Mouse (Mus musculus): ENCODE results near the gene Cacfd1. TPM values are rescaled to one million over a fixed set of nuclear protein-coding genes. Genes with fewer than 3 reads are reported as not detected.

Cacfd1 gene
- 98.5 and 103 TPM in 2 replicates for polyA plus RNA-seq (2015; fragmentation: Nextera tagmentation; extraction: Ambion mirVana)

DNA sequence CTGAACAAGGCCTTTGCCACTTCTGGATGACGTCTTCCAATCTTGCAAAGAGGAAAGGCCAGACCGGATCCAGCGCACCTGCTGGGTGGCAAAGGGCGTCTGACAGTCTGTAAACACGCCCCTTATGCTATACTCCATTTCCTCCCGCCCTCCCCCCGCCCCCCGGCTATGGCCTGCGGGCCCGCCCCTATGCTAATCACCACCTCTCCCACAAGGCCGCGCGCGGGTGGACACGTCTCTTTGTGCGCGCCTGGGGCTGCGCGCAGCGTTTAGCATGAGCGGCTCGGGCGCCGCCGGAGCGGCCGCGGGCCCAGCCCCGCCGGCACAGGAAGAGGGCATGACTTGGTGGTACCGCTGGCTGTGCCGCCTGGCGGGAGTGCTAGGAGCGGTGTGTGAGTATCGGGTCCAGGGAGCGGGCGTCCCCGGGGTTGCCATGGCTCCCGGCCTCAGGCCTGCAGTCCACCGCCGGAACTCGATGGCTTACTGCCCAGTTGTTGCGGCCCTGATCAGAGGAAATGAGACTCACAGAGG is at the start of gene Cacfd1:
Gene Cacfd1 (plus strand): TSS at position 213 of the 531 bp plus-strand sequence.
- H3K27me3 ChIP-seq (replicated peaks), result no peaks in the 10 kb centered on the region
- peak within 1 kb of the TSS; percentile 85 for H3K4me2 ChIP-seq
- peak within 1 kb of the TSS; percentile 92 for H3K4me3 ChIP-seq (replicated peaks)
- H3K4me1 ChIP-seq, result peaks cover 30% of the 10 kb centered on the region
- 0% methylated on average over 40 of the region's 43 CpGs for WGBS
- no peaks in the 10 kb centered on the region for H3K9me3 ChIP-seq (replicated peaks)
- peak within 1 kb of the TSS; percentile 95 for H3K9ac ChIP-seq (replicated peaks)
- peaks cover 16% of the 10 kb centered on the region for H3K36me3 ChIP-seq
- peak within 1 kb of the TSS; percentile 92 for H3K27ac ChIP-seq (replicated peaks)
- peak; percentile 96 for ATAC-seq (ENCODE audit: low FRiP score)

DNA sequence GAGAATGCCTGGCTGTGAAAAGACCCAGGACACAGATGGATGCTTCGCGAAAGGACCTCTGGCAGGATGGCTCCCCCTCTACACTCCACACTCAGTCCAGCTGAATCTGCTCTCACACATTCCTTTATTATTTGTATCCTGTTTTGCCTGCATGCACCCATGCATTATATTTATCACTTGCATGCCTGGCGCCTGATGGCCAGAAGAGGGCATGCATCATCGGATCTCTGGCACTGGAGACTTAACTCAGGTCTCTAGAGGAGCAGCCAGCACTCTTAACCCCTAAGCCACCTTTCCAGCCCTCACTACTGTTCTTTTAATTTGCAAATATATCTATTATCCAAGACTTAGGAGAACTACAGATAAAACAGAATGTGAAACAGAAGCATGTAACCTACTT is 49.0 kb upstream of the Cacfd1 start:
- no peak overlapping the region for H3K27ac ChIP-seq (replicated peaks)
- H3K9me3 ChIP-seq (replicated peaks), result no peaks in the 10 kb centered on the region
- H3K4me2 ChIP-seq, result no peak overlapping the region
- WGBS, result 74% methylated on average over 4 of the region's 4 CpGs
- H3K4me1 ChIP-seq, result peaks cover 37% of the 10 kb centered on the region
- H3K27me3 ChIP-seq (replicated peaks), result no peaks in the 10 kb centered on the region
- no peak overlapping the region; the same call in none of the 2 replicates for H3K9ac ChIP-seq (replicated peaks)
- no peak for ATAC-seq (ENCODE audit: low FRiP score)
- peaks cover 47% of the 10 kb centered on the region for H3K36me3 ChIP-seq
- H3K4me3 ChIP-seq (replicated peaks), result no peak overlapping the region

DNA sequence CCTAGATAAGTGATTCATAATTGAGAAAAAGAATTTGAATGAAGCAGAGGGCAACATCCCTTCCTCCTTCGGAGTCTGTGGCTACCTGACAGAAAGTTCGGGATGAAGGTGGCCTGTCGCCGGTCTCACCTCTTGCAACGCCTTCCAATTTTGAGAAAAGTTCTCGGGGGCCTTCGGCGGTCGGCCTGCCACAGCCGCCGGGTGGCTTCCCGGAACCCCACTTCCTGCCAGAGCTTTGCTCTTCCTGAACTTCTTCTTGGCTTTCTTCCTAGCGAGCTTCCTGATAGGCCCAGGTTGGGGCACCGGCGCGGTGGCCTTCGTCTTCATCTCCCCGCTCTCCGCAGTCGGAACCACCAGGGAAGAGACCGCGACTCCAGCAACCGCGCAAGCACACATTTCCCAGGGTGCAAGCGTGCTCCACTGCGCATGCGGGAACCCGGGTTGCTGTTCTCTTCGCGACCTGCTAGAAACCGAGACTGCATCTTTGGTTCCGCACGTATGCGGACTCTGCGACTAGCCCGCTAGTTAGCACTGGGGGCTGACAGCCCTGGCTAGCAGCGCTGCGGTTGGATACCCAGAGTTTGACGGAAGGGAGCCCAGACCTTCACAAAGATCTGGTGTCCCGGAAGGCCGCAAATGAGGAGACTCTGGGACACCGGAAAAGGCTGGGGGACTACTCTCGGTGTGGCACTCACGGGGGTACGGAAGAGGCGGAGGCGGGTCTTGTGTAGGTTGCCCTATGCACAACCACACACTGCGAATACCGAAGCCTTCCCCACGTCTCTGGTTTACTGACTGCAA is 45.6 kb upstream of the Cacfd1 start, which contains the start of gene Rexo4:
Gene Rexo4 (minus strand): TSS at position 464 of the 801 bp plus-strand sequence.
- under 1% methylated on average over 50 of the region's 50 CpGs for WGBS
- Histone ChIP-seq H3K4me2 (peak within 1 kb of the TSS; percentile 62), H3K4me1 (peaks cover 37% of the 10 kb centered on the region), H3K9me3 (replicated peaks) (no peaks in the 10 kb centered on the region), H3K4me3 (replicated peaks) (peak within 1 kb of the TSS; percentile 59), H3K27me3 (replicated peaks) (no peaks in the 10 kb centered on the region), H3K9ac (replicated peaks) (peak within 1 kb of the TSS; percentile 61), H3K27ac (replicated peaks) (peak within 1 kb of the TSS; percentile 95), H3K36me3 (peaks cover 14% of the 10 kb centered on the region)
- ATAC-seq (ENCODE audit: low FRiP score), result peak; percentile 96

DNA sequence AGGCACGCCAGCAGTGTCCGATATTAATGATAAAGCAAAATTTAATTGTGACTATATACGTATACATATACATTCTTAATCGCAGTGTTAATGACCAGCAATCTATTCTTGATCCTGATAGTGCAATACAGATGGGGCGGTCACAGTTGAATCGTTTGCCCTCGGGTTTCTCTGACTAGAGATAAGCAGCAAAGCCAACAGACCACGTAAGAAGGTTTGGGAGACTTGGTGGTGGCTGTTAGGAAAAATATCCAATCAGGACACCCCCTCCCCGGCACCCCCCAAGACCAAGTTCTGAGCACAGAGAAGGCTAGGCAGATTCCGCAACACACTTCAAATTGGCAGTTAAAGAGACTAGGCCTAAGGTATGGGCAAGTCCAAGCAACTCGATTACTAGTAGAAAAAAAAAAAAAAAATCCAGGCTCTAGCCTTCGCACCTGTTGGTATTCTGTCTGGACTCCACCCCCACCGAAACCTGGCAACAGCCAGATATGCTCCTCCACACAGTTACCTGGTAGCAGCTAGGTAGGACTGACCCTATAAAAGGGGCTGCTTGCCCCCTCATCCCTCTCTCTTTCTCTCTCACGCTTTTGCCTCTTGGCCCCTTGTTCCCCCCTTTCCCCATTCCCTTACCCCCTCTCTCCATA is 44.9 kb upstream of the Cacfd1 start:
- Histone ChIP-seq H3K4me3 (replicated peaks) (peak overlapping the region; percentile 59), H3K36me3 (peaks cover 10% of the 10 kb centered on the region), H3K9me3 (replicated peaks) (no peaks in the 10 kb centered on the region), H3K27me3 (replicated peaks) (no peaks in the 10 kb centered on the region), H3K9ac (replicated peaks) (peak overlapping the region; percentile 61), H3K4me2 (peak overlapping the region; percentile 62), H3K27ac (replicated peaks) (peak overlapping the region; percentile 95), H3K4me1 (peaks cover 37% of the 10 kb centered on the region)
- ATAC-seq (ENCODE audit: low FRiP score), result peak; percentile 2; the same call in 1 of the 2 replicates
- 16% methylated on average over 14 of the region's 14 CpGs for WGBS

DNA sequence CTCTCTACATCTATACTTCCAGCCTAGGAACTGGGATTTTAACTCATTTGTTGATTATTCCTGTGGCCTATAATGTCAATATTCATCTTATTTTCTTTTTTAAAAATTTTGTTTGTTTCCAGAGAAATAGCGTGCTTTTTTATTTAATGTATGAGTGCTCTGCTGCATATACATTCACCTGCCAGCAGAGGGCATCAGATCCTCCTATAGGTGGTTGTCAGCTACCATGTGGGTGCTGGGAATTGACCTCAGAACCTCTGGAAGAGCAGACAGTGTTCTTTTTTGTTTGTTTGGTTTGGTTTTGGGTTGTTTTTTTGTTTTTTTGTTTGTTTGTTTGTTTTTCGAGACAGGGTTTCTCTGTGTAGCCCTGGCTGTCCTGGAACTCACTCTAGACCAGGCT is 42.5 kb upstream of the Cacfd1 start:
- Histone ChIP-seq H3K36me3 (no peaks in the 10 kb centered on the region; the same call in 1 of the 2 replicates), H3K27me3 (replicated peaks) (no peaks in the 10 kb centered on the region), H3K4me2 (no peak overlapping the region), H3K27ac (replicated peaks) (no peak overlapping the region), H3K9me3 (replicated peaks) (no peaks in the 10 kb centered on the region), H3K4me1 (peaks cover 17% of the 10 kb centered on the region), H3K4me3 (replicated peaks) (no peak overlapping the region), H3K9ac (replicated peaks) (no peak overlapping the region)
- no peak for ATAC-seq (ENCODE audit: low FRiP score)
- 76% methylated on average over 2 of the region's 2 CpGs for WGBS

DNA sequence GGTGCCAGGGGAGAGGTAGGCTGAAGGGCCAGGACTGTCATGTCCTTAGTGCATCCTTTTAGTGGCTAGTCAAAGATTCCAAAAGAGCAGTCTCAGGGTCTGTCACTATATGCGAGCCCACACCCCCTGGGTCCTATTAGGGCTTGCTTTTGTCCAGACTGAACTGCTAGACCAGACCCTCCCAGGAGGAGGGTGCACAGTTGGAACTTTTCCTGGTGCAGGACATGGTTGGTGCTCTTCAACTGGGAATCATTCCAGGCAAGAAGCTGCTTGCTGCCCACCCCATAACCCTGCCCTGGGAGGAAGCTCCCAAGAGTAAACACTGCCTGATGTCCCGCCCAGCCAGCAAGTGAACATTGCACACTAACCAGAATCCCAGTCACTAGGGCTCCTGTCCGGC is 36.6 kb upstream of the Cacfd1 start, which contains the start of gene Adamts13:
Gene Adamts13 (plus strand): TSS at position 301 of the 400 bp plus-strand sequence.
- no peak within 1 kb of the TSS for H3K27ac ChIP-seq (replicated peaks)
- H3K36me3 ChIP-seq, result no peaks in the 10 kb centered on the region
- H3K9me3 ChIP-seq (replicated peaks), result no peaks in the 10 kb centered on the region
- H3K4me2 ChIP-seq, result no peak within 1 kb of the TSS
- H3K27me3 ChIP-seq (replicated peaks), result no peaks in the 10 kb centered on the region
- no peaks in the 10 kb centered on the region for H3K4me1 ChIP-seq
- WGBS, result 72% methylated on average over 3 of the region's 3 CpGs
- no peak within 1 kb of the TSS for H3K9ac ChIP-seq (replicated peaks)
- ATAC-seq (ENCODE audit: low FRiP score), result no peak
- no peak within 1 kb of the TSS for H3K4me3 ChIP-seq (replicated peaks)

DNA sequence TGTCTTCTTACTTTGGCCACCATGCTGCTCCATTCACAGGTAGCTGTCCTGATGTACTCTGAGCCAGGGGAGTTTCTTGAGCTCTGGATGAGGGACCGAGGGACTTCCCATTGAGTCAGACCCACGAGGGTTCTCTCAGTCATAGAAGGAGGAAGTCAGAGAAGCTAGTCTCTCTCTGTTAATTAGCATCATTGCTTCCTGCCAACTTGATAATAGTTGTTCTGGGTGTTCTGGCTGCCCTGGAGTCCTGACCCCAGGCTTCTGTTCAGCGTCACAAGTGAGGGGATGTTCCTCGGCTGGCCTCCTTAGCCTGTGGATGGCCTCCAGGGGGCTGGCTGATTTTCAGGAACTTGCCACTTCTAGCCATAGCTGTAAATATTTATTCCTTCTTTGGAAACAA is 35.8 kb upstream of the Cacfd1 start:
- no peaks in the 10 kb centered on the region for H3K9me3 ChIP-seq (replicated peaks)
- no peak for ATAC-seq (ENCODE audit: low FRiP score)
- WGBS, result 72% methylated on average over 4 of the region's 4 CpGs
- H3K4me3 ChIP-seq (replicated peaks), result no peak overlapping the region
- no peak overlapping the region for H3K4me2 ChIP-seq
- no peaks in the 10 kb centered on the region for H3K4me1 ChIP-seq
- H3K36me3 ChIP-seq, result no peaks in the 10 kb centered on the region
- H3K27ac ChIP-seq (replicated peaks), result no peak overlapping the region
- H3K27me3 ChIP-seq (replicated peaks), result no peaks in the 10 kb centered on the region
- H3K9ac ChIP-seq (replicated peaks), result no peak overlapping the region

DNA sequence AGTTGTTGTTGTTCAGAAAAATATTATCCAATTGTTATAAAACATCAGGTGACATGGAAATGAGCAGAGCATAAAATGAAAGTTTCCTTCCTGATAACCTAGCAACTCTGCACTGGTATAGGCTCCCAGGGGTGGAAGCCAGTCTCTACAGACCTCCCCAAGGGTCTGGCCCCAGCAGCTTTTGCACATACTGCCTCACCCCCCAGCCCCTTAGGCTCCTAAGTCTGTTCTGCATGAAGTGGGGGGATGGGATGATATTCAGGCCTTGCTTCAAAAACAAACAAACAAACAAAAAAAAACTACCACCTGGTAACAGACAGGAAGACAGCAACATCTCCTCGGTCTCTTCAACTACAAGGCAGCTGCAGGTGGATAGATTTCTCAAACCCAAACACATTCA is 29.4 kb upstream of the Cacfd1 start:
- no peaks in the 10 kb centered on the region for H3K36me3 ChIP-seq
- H3K9me3 ChIP-seq (replicated peaks), result no peaks in the 10 kb centered on the region
- H3K9ac ChIP-seq (replicated peaks), result no peak overlapping the region
- WGBS, result 76% methylated on average over 1 of the region's 1 CpGs
- no peak overlapping the region for H3K4me3 ChIP-seq (replicated peaks)
- H3K4me2 ChIP-seq, result no peak overlapping the region
- H3K4me1 ChIP-seq, result no peaks in the 10 kb centered on the region
- no peaks in the 10 kb centered on the region for H3K27me3 ChIP-seq (replicated peaks)
- no peak overlapping the region for H3K27ac ChIP-seq (replicated peaks)
- no peak for ATAC-seq (ENCODE audit: low FRiP score)

DNA sequence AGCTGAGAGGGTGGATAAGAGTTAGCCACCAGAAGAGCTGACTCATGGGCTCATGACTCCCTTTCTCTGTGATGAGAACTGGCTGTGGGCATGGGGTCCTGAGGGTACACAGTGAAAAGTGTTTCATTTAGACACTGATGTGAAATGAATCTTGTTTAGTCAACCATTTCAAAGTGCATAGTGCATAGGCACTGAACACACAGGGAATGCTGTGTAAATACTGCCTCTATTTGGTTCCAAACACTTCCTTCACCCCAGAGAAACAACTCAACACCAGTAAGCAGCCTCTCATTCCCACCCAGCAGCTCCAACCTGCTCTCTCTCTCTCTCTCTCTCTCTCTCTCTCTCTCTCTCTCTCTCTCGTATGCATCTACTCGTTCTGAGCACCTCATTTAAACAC is 25.5 kb upstream of the Cacfd1 start:
- Histone ChIP-seq H3K36me3 (no peaks in the 10 kb centered on the region), H3K27ac (replicated peaks) (no peak overlapping the region), H3K4me3 (replicated peaks) (no peak overlapping the region), H3K4me1 (no peaks in the 10 kb centered on the region), H3K27me3 (replicated peaks) (no peaks in the 10 kb centered on the region), H3K9me3 (replicated peaks) (no peaks in the 10 kb centered on the region), H3K4me2 (no peak overlapping the region), H3K9ac (replicated peaks) (no peak overlapping the region)
- ATAC-seq (ENCODE audit: low FRiP score), result no peak
- WGBS, result 83% methylated on average over 2 of the region's 2 CpGs

DNA sequence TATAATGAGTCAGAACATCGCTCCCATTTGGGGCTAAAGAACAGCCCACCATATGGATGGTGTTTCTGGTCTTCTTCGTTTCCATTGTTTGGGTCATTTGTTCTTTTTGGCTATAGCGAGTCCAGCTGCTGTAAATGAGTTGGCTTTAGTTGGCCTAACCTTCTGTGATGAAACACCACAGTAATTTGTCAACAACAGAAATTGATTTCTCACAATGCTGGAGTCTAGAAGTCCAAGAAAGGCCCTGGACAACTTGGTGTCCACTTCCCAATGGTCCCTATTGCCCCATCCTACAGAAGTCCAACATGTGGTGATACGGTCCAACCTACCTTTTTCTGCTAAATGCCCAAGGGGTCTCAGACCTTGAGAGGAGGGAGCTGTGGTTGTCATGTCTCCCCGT is 25.1 kb upstream of the Cacfd1 start:
- Histone ChIP-seq H3K27ac (replicated peaks) (no peak overlapping the region), H3K9me3 (replicated peaks) (no peaks in the 10 kb centered on the region), H3K36me3 (no peaks in the 10 kb centered on the region), H3K9ac (replicated peaks) (no peak overlapping the region), H3K27me3 (replicated peaks) (no peaks in the 10 kb centered on the region), H3K4me3 (replicated peaks) (no peak overlapping the region), H3K4me1 (no peaks in the 10 kb centered on the region), H3K4me2 (no peak overlapping the region)
- ATAC-seq (ENCODE audit: low FRiP score), result no peak
- 86% methylated on average over 5 of the region's 5 CpGs for WGBS

DNA sequence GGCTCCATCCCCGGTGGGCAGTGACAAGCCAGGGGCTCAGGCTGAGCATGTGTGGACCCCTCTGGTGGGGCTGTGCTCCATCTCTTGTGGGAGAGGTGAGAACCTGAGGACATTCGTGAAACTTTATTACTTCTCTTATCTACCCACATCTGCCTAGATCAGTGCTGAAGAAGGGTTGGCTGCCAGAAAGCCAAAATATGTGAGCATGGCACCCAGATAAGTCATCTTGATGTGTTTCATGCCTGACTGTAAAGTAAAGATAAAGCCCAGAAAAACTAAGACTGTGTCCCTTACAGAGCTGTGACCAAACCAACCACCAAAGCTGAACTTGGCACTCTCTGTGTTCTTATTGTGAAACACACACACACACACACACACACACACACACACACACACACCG is 15.8 kb upstream of the Cacfd1 start:
- Histone ChIP-seq H3K36me3 (no peaks in the 10 kb centered on the region), H3K4me3 (replicated peaks) (no peak overlapping the region), H3K27me3 (replicated peaks) (no peaks in the 10 kb centered on the region), H3K27ac (replicated peaks) (no peak overlapping the region), H3K9me3 (replicated peaks) (no peaks in the 10 kb centered on the region), H3K4me1 (no peaks in the 10 kb centered on the region), H3K9ac (replicated peaks) (no peak overlapping the region), H3K4me2 (no peak overlapping the region)
- 89% methylated on average over 3 of the region's 3 CpGs for WGBS
- ATAC-seq (ENCODE audit: low FRiP score), result no peak

DNA sequence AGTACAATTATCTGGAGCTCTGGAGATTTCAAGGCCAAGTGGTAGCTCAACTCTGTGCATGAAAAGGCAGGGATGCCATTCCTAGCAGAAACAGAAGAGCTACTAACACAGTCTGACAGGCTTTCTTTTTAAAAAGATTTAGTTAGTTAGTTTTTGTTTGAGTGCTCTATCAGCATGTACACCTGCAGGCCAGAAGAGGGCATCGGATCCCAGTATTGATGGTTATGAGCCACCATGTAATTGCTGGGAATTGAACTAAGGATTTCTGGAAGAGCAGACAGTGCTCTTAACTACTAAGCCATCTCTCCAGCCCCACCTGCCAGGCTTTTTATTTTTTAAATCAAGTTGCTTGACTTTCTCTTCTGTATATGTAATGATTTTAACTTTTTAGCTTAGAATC is 12.2 kb upstream of the Cacfd1 start:
- H3K9me3 ChIP-seq (replicated peaks), result no peaks in the 10 kb centered on the region
- no peak for ATAC-seq (ENCODE audit: low FRiP score)
- no peak overlapping the region for H3K4me3 ChIP-seq (replicated peaks)
- H3K36me3 ChIP-seq, result no peaks in the 10 kb centered on the region
- H3K27me3 ChIP-seq (replicated peaks), result no peaks in the 10 kb centered on the region
- WGBS, result 77% methylated on average over 1 of the region's 1 CpGs
- H3K27ac ChIP-seq (replicated peaks), result no peak overlapping the region
- no peaks in the 10 kb centered on the region for H3K4me1 ChIP-seq
- no peak overlapping the region for H3K4me2 ChIP-seq
- H3K9ac ChIP-seq (replicated peaks), result no peak overlapping the region

Data from neural tube, embryonic 15.5 days (tissue).